Mouse (Mus musculus) heart, postnatal 0 days (tissue): ENCODE results near the gene Tigit. TPM values are rescaled to one million over a fixed set of nuclear protein-coding genes. Genes with fewer than 3 reads are reported as not detected.

Source experiments
- ATAC-seq: fragments of 200-750 bp; cut with Nextera tagmentation; 2 replicates; pipeline ENCODE4 v1.8.0; 2017; ENCODE audit warnings: low read depth, moderate number of reproducible peaks, moderate library complexity; ENCODE audit not compliant: insufficient read depth
- DNase-seq: peaks from one replicate; pipeline ENCODE4 v3.0.0-alpha.2; 2016; ENCODE audit warnings: low spot score
- H3K27ac ChIP-seq: fragments of 300-500 bp; sonication (generic); 2 replicates; pipeline ENCODE4 v1.5.1; 2014; ENCODE audit warnings: low read depth, mild to moderate bottlenecking
- H3K27me3 ChIP-seq: fragments of 300-500 bp; sonication (generic); 2 replicates; pipeline ENCODE4 v1.6.1; 2014; ENCODE audit warnings: low read length, mixed read lengths; ENCODE audit not compliant: control insufficient read depth, insufficient read depth
- H3K36me3 ChIP-seq: fragments of 300-500 bp; sonication (generic); replicated peaks from 2 replicates; pipeline ENCODE4 v1.6.1; 2014; ENCODE audit warnings: low read length, mixed read lengths; ENCODE audit not compliant: control insufficient read depth, insufficient read depth
- H3K4me1 ChIP-seq: fragments of 300-500 bp; sonication (generic); 2 replicates; pipeline ENCODE4 v1.6.1; 2014; ENCODE audit warnings: antibody characterized with exemption; ENCODE audit not compliant: control insufficient read depth, insufficient read depth
- H3K4me2 ChIP-seq: fragments of 300-500 bp; sonication (generic); 2 replicates; pipeline ENCODE4 v1.6.1; 2014; ENCODE audit warnings: low read depth, mild to moderate bottlenecking, low read length, moderate library complexity
- H3K4me3 ChIP-seq: fragments of 300-500 bp; sonication (generic); 2 replicates; pipeline ENCODE4 v1.5.1; 2014; ENCODE audit warnings: low read depth, low read length
- H3K9ac ChIP-seq: fragments of 300-500 bp; sonication (generic); replicated peaks from 2 replicates; pipeline ENCODE4 v1.6.1; 2014; ENCODE audit warnings: low read depth, low read length, mixed read lengths
- H3K9me3 ChIP-seq: fragments of 300-500 bp; sonication (generic); replicated peaks from 2 replicates; pipeline ENCODE4 v1.6.1; 2016; ENCODE audit warnings: low read length; ENCODE audit not compliant: control insufficient read depth
- CTCF ChIP-seq: IDR thresholded peaks from 2 replicates; pipeline ENCODE4 v1.5.1; 2016; ENCODE audit warnings: antibody characterized with exemption, control low read depth, low read depth
- EP300 ChIP-seq: IDR thresholded peaks from 2 replicates; pipeline ENCODE4 v1.6.1; 2016; ENCODE audit warnings: antibody characterized with exemption, low read depth
- WGBS: fragments of 180-500 bp; shearing (Covaris S2); extraction: QIAGEN DNeasy Blood & Tissue Kit; methylation state at CpG from one replicate; pipeline ENCODE4 v1.1.7; 2014; 5-methylcytosine and 5-hydroxymethylcytosine counted together
- polyA plus RNA-seq: library from polyadenylated mRNA; unstranded; fragments of >200 nt; fragmentation: Nextera tagmentation; extraction: Ambion mirVana; gene quantifications from 2 replicates; pipeline ENCODE4 v1.2.1, GENCODE M21; 2015
- total RNA-seq: library from RNA; depleted of rRNA; stranded (reverse); fragments of >200 nt; gene quantifications from 2 replicates; pipeline ENCODE4 v1.2.3, GENCODE M21; 2014; ENCODE audit warnings: low replicate concordance

Gene Tigit
- total and polyA plus RNA-seq, 2 experiments from 2014 or later, result not detected

GRCm38 (mm10) chr16:43617346-43617745, 46.6 kb downstream of the Tigit start:
- no peak for ATAC-seq
- H3K9me3 ChIP-seq, result no peaks in the 10 kb centered on the region
- H3K36me3 ChIP-seq, result peaks cover 12% of the 10 kb centered on the region; the same call in 1 of the 2 replicates

GRCm38 (mm10) chr16:43616348-43616747, 47.6 kb downstream of the Tigit start:
- ATAC-seq, result no peak
- TF ChIP-seq EP300 (no peak), CTCF (no peak)

More at GRCm38 (mm10) chr16:43617346-43617745, 46.6 kb downstream of the Tigit start:
- Histone ChIP-seq H3K9ac (no peak overlapping the region), H3K4me2 (no peak overlapping the region), H3K27ac (no peak overlapping the region), H3K27me3 (no peaks in the 10 kb centered on the region), H3K4me1 (peaks cover 10% of the 10 kb centered on the region), H3K4me3 (no peak overlapping the region)
- DNase-seq, result no peak
- 94% methylated on average over 6 of the region's 6 CpGs for WGBS
- no peak for TF ChIP-seq CTCF
- no peak for TF ChIP-seq EP300

GRCm38 (mm10) chr16:43610375-43610774, 53.6 kb downstream of the Tigit start:
- Histone ChIP-seq H3K4me2 (no peak overlapping the region), H3K4me3 (no peak overlapping the region), H3K27ac (0 out of 2 replicates have a peak overlapping the region, but pooled peaks have one; percentile 23), H3K4me1 (peaks cover 9% of the 10 kb centered on the region), H3K9ac (no peak overlapping the region), H3K9me3 (no peaks in the 10 kb centered on the region), H3K36me3 (peaks cover 22% of the 10 kb centered on the region), H3K27me3 (no peaks in the 10 kb centered on the region)
- no peak for TF ChIP-seq CTCF
- TF ChIP-seq EP300, result 0 out of 2 replicates have a peak, but pooled peaks have one; percentile 45
- WGBS, result 42% methylated on average over 10 of the region's 10 CpGs
- peak; percentile 30 for DNase-seq
- peak; percentile 87 for ATAC-seq

More at GRCm38 (mm10) chr16:43616348-43616747, 47.6 kb downstream of the Tigit start:
- Histone ChIP-seq H3K4me1 (peaks cover 10% of the 10 kb centered on the region), H3K9ac (no peak overlapping the region), H3K36me3 (peaks cover 12% of the 10 kb centered on the region; the same call in 1 of the 2 replicates), H3K4me3 (no peak overlapping the region), H3K9me3 (no peaks in the 10 kb centered on the region), H3K27ac (peak overlapping the region; percentile 47; the same call in 1 of the 2 replicates), H3K4me2 (no peak overlapping the region), H3K27me3 (no peaks in the 10 kb centered on the region)
- 53% methylated on average over 4 of the region's 4 CpGs for WGBS
- DNase-seq, result no peak

GRCm38 (mm10) chr16:43608066-43608465, 55.9 kb downstream of the Tigit start:
- H3K36me3 ChIP-seq, result peaks cover 22% of the 10 kb centered on the region
- no peak overlapping the region for H3K4me2 ChIP-seq
- H3K4me3 ChIP-seq, result no peak overlapping the region
- H3K9ac ChIP-seq, result no peak overlapping the region
- no peaks in the 10 kb centered on the region for H3K27me3 ChIP-seq
- ATAC-seq (no peak), DNase-seq (no peak)
- no peak overlapping the region for H3K27ac ChIP-seq
- TF ChIP-seq CTCF, result no peak
- no peak for TF ChIP-seq EP300
- H3K4me1 ChIP-seq, result peaks cover 6% of the 10 kb centered on the region; the same call in 1 of the 2 replicates
- H3K9me3 ChIP-seq, result no peaks in the 10 kb centered on the region

- H3K4me1 ChIP-seq, result peaks cover 6% of the 10 kb centered on the region; the same call in 1 of the 2 replicates
- ATAC-seq, result no peak
- peaks cover 22% of the 10 kb centered on the region for H3K36me3 ChIP-seq
- no peak overlapping the region for H3K27ac ChIP-seq
- TF ChIP-seq EP300, result no peak
- no peak overlapping the region for H3K9ac ChIP-seq
- H3K27me3 ChIP-seq, result no peaks in the 10 kb centered on the region
- H3K4me3 ChIP-seq, result no peak overlapping the region
- no peaks in the 10 kb centered on the region for H3K9me3 ChIP-seq
- H3K4me2 ChIP-seq, result no peak overlapping the region
- no peak for DNase-seq
These were observed 56.9 kb downstream of the Tigit start for GRCm38 (mm10) chr16:43607086-43607485.

GRCm38 (mm10) chr16:43604399-43605013, 59.4 kb downstream of the Tigit start:
- WGBS, result 43% methylated on average over 4 of the region's 4 CpGs
- H3K4me2 ChIP-seq, result no peak overlapping the region
- no peak overlapping the region for H3K4me3 ChIP-seq
- no peaks in the 10 kb centered on the region for H3K4me1 ChIP-seq
- no peak overlapping the region for H3K27ac ChIP-seq
- peaks cover 14% of the 10 kb centered on the region for H3K36me3 ChIP-seq
- DNase-seq, result no peak
- H3K9ac ChIP-seq, result no peak overlapping the region
- H3K27me3 ChIP-seq, result no peaks in the 10 kb centered on the region
- ATAC-seq, result no peak
- no peaks in the 10 kb centered on the region for H3K9me3 ChIP-seq
- TF ChIP-seq EP300, result no peak
- no peak for TF ChIP-seq CTCF
